Mouse (Mus musculus) forebrain, embryonic 13.5 days (tissue): ENCODE results near the gene Fam162a. TPM values are rescaled to one million over a fixed set of nuclear protein-coding genes. Genes with fewer than 3 reads are reported as not detected.
A peak's percentile ranks its signal among the peaks of the same experiment; 100 is the strongest.
"Not testable (repeated sequence)": the region's sequence is repeated elsewhere in the genome, so short reads cannot be mapped to it uniquely, and the experiment has no call there.

ENCODE experiments used
- ATAC-seq: fragments of 200-750 bp; cut with Nextera tagmentation; 2 replicates; pipeline ENCODE4 v1.8.0; 2017
- H3K27ac ChIP-seq: fragments of 300-500 bp; sonication (generic); 2 replicates; pipeline ENCODE4 v1.5.1; 2015; ENCODE audit warnings: inconsistent platforms, mild to moderate bottlenecking, moderate library complexity
- H3K27me3 ChIP-seq: fragments of 300-500 bp; sonication (generic); 2 replicates; pipeline ENCODE4 v1.6.1; 2015; ENCODE audit warnings: mild to moderate bottlenecking, inconsistent platforms
- H3K36me3 ChIP-seq: fragments of 300-500 bp; sonication (generic); 2 replicates; pipeline ENCODE4 v1.6.1; 2015; ENCODE audit warnings: mild to moderate bottlenecking, inconsistent platforms; ENCODE audit not compliant: poor library complexity, severe bottlenecking
- H3K4me1 ChIP-seq: fragments of 300-500 bp; sonication (generic); 2 replicates; pipeline ENCODE4 v1.6.1; 2015; ENCODE audit warnings: inconsistent platforms
- H3K4me2 ChIP-seq: fragments of 300-500 bp; sonication (generic); 2 replicates; pipeline ENCODE4 v1.6.1; 2015; ENCODE audit warnings: inconsistent platforms, mild to moderate bottlenecking, moderate library complexity
- H3K4me3 ChIP-seq: fragments of 300-500 bp; sonication (generic); 2 replicates; pipeline ENCODE4 v1.5.1; 2015; ENCODE audit warnings: mild to moderate bottlenecking, inconsistent platforms
- H3K9ac ChIP-seq: fragments of 300-500 bp; sonication (generic); 2 replicates; pipeline ENCODE4 v1.6.1; 2015; ENCODE audit warnings: mild to moderate bottlenecking, inconsistent platforms
- H3K9me3 ChIP-seq: fragments of 300-500 bp; sonication (generic); replicated peaks from 2 replicates; pipeline ENCODE4 v1.6.1; 2016; ENCODE audit warnings: inconsistent platforms
- WGBS: fragments of 180-500 bp; shearing (Covaris S2); methylation state at CpG from one replicate; pipeline ENCODE4 v1.1.7; 2015; 5-methylcytosine and 5-hydroxymethylcytosine counted together
- polyA plus RNA-seq: library from polyadenylated mRNA; unstranded; fragments of >200 nt; fragmentation: Nextera tagmentation; extraction: Ambion mirVana; gene quantifications from 2 replicates; pipeline ENCODE4 v1.2.1, GENCODE M21; 2015

Fam162a gene
- polyA plus RNA-seq = 237 and 242 TPM in 2 replicates

DNA sequence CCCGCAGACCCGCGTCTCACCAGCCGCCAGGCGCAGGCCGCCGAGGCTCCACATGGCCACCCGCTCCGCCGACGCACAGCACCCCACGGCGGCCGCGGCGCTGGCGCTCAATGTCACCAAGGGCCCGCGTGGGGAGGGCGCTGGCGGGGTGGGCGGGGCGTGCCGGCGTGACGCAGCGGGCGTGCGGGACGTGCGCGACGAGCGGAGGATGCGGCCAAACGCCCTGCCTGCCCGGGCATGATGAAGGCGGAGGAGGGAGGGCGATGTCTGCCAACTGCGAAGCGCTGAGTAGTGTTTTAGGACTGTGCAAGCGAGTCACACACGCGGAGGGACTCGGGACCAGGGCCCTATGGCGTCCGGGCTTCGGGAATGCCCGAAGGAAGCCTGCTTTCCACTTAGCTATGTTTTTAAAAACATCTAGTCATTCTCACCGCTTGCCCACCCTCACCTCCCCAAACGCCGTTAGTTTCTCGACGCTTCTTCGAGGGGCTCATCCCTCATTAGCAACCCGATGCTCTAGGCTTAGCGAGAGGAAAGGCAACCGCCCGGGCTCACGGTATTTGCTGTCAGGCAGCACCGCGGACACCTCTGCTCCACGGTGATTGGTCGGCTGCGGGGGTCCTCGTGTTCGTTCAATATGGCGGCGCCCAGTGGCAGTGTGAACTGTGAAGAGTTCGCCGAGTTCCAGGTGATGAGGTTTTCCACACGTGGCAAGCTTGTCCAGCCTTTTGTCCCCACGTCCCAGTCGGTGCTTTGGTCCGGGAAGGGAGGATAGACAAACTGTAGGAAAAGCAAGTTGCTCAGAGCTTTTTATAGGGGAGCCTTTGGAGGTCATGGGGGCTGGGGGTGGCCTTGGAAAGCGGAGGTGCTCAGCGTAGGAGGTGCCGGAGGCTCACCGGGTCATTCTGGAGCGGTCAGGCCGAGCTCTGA lies at the start of gene Fam162a, which contains the start of gene Ccdc58:
Gene Fam162a (minus strand): TSS at position 145 of the 930 bp plus-strand sequence.
Gene Ccdc58 (plus strand): TSS at position 236 of the 930 bp plus-strand sequence.
- under 1% methylated on average over 81 of the region's 81 CpGs for WGBS

DNA sequence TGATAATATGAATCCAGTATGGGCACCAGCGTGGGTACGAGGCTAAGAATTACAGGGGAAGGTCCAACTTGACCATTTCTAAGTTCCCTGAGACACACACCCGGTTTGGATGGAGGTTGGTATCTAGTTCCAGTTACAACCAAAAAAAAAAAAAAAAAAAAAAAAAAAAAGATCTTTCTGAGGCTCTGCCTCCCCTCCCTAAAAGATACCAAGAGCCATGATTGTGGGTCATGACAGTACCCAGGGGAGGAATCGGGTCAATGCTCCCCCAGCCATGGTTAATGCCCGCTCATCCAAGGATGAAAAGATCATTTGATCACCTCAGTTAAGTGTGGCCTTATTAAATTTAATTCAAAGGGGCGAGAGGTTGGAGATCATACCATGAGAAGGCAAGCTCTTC lies 44.4 kb upstream of the Fam162a start:
- not testable (repeated sequence) for H3K4me3 ChIP-seq, ATAC-seq, H3K9ac ChIP-seq, H3K4me1 ChIP-seq, H3K9me3 ChIP-seq, H3K4me2 ChIP-seq, H3K36me3 ChIP-seq, H3K27me3 ChIP-seq, H3K27ac ChIP-seq
- WGBS = 94% methylated on average over 6 of the region's 6 CpGs

More for the DNA sequence above, at the start of gene Fam162a, which contains the start of gene Ccdc58:
- Histone ChIP-seq H3K9me3 (no peaks in the 10 kb centered on the region), H3K4me2 (peak within 1 kb of the TSS; percentile 84), H3K36me3 (no peaks in the 10 kb centered on the region), H3K4me3 (peak within 1 kb of the TSS; percentile 78), H3K9ac (peak within 1 kb of the TSS; percentile 82), H3K4me1 (peaks cover 28% of the 10 kb centered on the region), H3K27ac (peak within 1 kb of the TSS; percentile 98), H3K27me3 (no peaks in the 10 kb centered on the region)
- ATAC-seq = peak; percentile 97

DNA sequence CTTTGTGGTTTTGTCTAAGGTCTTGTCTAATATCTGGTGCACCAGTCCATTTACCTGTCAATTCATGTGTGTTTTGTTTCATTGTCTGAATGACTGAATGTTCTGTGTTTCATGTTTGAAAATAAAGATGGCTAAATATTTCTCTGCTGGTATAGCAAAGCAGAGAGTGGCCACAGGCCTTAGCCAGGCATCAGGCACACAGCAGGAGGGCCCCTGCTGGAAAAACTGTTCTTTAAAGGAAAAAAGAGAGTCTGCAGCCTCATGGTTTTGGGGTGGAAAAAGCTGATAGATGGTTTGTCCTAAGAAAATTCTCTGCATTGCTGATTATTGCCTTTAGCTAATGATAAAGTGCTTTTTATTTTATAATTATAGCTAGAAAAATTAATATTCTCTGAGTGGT lies 40.1 kb upstream of the Fam162a start:
- not testable (repeated sequence) for ATAC-seq, H3K4me3 ChIP-seq, H3K4me1 ChIP-seq

DNA sequence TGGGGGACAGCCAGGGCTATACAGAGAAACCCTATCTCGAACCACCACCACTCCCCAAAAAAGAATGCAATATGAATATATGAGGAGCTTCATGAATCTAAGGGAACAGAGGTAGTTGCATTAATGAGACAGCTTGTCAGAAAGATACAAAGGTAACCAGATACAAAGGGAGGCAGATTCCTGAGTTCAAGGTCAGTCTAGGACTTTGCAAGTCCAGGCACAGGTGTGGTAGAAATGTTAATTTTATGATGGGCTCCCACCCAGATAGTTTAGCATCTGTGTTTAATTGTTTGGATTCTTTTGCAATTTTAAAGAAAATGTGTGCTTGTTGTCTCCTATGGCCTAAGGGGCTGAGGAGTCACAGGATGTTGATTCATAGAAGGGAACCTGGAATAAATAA lies 30.8 kb upstream of the Fam162a start:
- Histone ChIP-seq H3K27me3 (no peaks in the 10 kb centered on the region), H3K36me3 (no peaks in the 10 kb centered on the region), H3K9me3 (peaks cover 9% of the 10 kb centered on the region), H3K4me3 (no peak overlapping the region), H3K9ac (no peak overlapping the region), H3K27ac (no peak overlapping the region), H3K4me1 (no peaks in the 10 kb centered on the region), H3K4me2 (no peak overlapping the region)
- no peak for ATAC-seq
- WGBS = 87% methylated on average over 1 of the region's 1 CpGs

More for the DNA sequence above, 40.1 kb upstream of the Fam162a start:
- H3K9me3 ChIP-seq, H3K4me2 ChIP-seq, H3K27ac ChIP-seq, H3K36me3 ChIP-seq, H3K9ac ChIP-seq, H3K27me3 ChIP-seq: not testable (repeated sequence)

- no peak overlapping the region for H3K9ac ChIP-seq
- no peak for ATAC-seq
- no peak overlapping the region for H3K27ac ChIP-seq
- H3K4me1 ChIP-seq = no peaks in the 10 kb centered on the region
- no peak overlapping the region for H3K4me3 ChIP-seq
- H3K4me2 ChIP-seq = no peak overlapping the region
- WGBS = 91% methylated on average over 1 of the region's 1 CpGs
- H3K27me3 ChIP-seq = no peaks in the 10 kb centered on the region
- peaks cover 9% of the 10 kb centered on the region for H3K9me3 ChIP-seq
- H3K36me3 ChIP-seq = no peaks in the 10 kb centered on the region
These were observed 30.1 kb upstream of the Fam162a start for GRCm38 (mm10) chr16:36101526-36101925.

GRCm38 (mm10) chr16:36097813-36098499 lies 26.6 kb upstream of the Fam162a start:
- H3K9ac ChIP-seq, H3K36me3 ChIP-seq, H3K4me2 ChIP-seq, H3K27me3 ChIP-seq, H3K9me3 ChIP-seq, H3K4me1 ChIP-seq, ATAC-seq, H3K4me3 ChIP-seq, H3K27ac ChIP-seq: not testable (repeated sequence)
- WGBS = 96% methylated on average over 12 of the region's 12 CpGs

DNA sequence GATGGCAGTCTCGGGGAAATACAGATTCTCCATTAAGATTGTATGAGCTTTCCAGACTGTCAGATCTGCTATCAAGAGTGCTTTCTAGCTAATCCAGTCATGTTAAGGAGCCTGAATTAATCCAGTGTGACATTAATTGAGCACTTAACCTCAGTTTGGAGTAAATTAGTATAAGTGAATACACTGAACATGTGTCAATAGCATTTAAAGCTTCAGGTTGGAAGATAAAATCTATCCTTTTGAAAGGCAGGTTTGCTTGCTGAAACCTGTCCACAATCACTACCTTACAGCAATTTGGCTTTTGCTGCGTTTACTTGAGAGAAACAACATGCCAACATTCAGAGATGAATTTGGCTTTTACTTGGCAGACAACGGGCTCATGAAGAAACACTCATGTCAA lies 22.7 kb upstream of the Fam162a start:
- peaks cover 12% of the 10 kb centered on the region; the same call in 1 of the 2 replicates for H3K36me3 ChIP-seq
- H3K4me1 ChIP-seq = no peaks in the 10 kb centered on the region
- H3K9me3 ChIP-seq = no peaks in the 10 kb centered on the region
- H3K4me2 ChIP-seq = no peak overlapping the region
- WGBS = 91% methylated on average over 3 of the region's 3 CpGs
- H3K4me3 ChIP-seq = no peak overlapping the region
- no peak overlapping the region for H3K9ac ChIP-seq
- no peak overlapping the region for H3K27ac ChIP-seq
- ATAC-seq = no peak
- H3K27me3 ChIP-seq = no peaks in the 10 kb centered on the region

DNA sequence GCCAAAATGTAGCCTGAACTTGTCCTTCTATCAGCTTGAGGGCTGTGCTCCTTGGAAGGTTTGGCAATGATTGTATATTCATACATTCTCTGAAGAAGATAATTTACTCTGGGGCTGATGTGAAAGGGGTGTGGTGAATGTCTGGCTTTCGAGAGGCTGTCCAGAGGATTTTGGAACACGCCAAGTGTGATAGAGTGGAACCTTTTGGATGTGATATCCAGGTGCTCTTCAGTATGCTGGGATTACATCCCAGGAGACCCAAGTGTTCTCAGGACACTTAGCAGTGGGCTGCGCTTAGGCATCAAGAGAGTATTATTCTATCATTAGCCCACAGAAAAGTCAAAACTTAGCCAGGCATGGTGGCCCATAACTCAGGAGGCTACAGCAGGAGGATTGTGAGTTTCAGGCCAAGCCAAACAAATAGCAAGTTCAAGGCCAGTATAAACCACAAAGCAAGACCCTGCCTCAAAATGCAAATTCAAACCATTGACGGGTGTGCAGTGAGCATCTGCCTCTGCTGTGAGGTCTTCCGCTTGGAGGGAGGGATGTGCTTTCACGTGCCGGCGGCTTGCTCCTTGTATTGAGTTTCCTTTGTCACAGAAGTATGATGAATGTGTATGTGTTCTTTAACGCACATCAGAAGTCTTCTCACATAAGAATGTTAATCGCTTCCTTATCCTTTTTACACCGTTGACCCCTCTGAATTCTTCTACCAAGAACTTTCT lies 19.6 kb upstream of the Fam162a start:
- Histone ChIP-seq H3K9me3 (no peaks in the 10 kb centered on the region), H3K9ac (no peak overlapping the region), H3K4me2 (no peak overlapping the region), H3K27ac (no peak overlapping the region), H3K36me3 (peaks cover 33% of the 10 kb centered on the region), H3K27me3 (no peaks in the 10 kb centered on the region), H3K4me1 (no peaks in the 10 kb centered on the region), H3K4me3 (no peak overlapping the region)
- no peak for ATAC-seq
- WGBS = 87% methylated on average over 11 of the region's 11 CpGs

- Histone ChIP-seq H3K4me3 (no peak overlapping the region), H3K27me3 (no peaks in the 10 kb centered on the region), H3K27ac (no peak overlapping the region), H3K36me3 (peaks cover 40% of the 10 kb centered on the region), H3K4me1 (no peaks in the 10 kb centered on the region), H3K9me3 (no peaks in the 10 kb centered on the region), H3K9ac (no peak overlapping the region), H3K4me2 (no peak overlapping the region)
- 65% methylated on average over 8 of the region's 8 CpGs for WGBS
- no peak for ATAC-seq
These were observed 18.6 kb upstream of the Fam162a start for GRCm38 (mm10) chr16:36089850-36090616.

DNA sequence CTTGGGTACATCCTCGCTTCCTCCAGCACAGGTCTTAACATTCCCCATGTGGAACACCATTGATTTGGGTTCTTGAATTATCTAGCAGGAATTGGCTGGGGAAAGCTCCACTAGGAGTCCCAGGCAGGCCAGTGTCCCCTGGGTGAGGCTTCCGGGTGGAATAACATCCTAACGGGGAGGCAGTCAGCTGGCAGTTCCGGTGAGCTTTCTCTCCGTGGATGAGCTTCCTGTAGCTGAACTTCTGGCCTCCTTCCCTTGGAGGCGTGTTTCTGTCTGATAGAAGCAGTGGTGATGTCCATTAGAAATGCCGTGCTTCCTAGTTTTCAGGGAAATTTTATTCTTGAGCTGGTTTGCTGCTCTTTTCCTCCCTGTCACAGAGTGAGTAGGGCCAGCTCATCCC lies 17.7 kb upstream of the Fam162a start:
- no peak for ATAC-seq
- Histone ChIP-seq H3K4me1 (no peaks in the 10 kb centered on the region), H3K27me3 (no peaks in the 10 kb centered on the region), H3K4me3 (no peak overlapping the region), H3K4me2 (no peak overlapping the region), H3K9me3 (no peaks in the 10 kb centered on the region), H3K36me3 (peaks cover 40% of the 10 kb centered on the region), H3K27ac (no peak overlapping the region), H3K9ac (no peak overlapping the region)
- WGBS = 90% methylated on average over 7 of the region's 7 CpGs

GRCm38 (mm10) chr16:36087846-36088245 lies 16.5 kb upstream of the Fam162a start:
- Histone ChIP-seq H3K9me3 (no peaks in the 10 kb centered on the region), H3K4me3 (no peak overlapping the region), H3K27me3 (no peaks in the 10 kb centered on the region), H3K9ac (no peak overlapping the region), H3K4me2 (no peak overlapping the region), H3K4me1 (no peaks in the 10 kb centered on the region), H3K27ac (no peak overlapping the region), H3K36me3 (peaks cover 50% of the 10 kb centered on the region)
- WGBS = 95% methylated on average over 4 of the region's 4 CpGs
- ATAC-seq = no peak
